Mouse (Mus musculus): ENCODE data around the gene Il34. TPM values are rescaled to one million over a fixed set of nuclear protein-coding genes. Genes with fewer than 3 reads are reported as not detected.

Gene Il34
- total RNA-seq (2021), result 1 to 10 TPM; 7.2 TPM

GRCm38 (mm10) chr8:110805669-110806068, at the start of gene Il34:
Gene Il34, minus strand, starts transcription at chr8:110805924.
- no peak for DNase-seq (ENCODE audit: low spot score)
- intact Hi-C loops (cut with DNase I), result no loop called here

- DNase-seq (ENCODE audit: low spot score), result no peak
- intact Hi-C loops (cut with DNase I), result loop anchor here (10.0 kb wide), 1 partner anchor 206 kb away; no protein-coding TSS in a partner anchor
Measured at GRCm38 (mm10) chr8:110851186-110851585, 45.5 kb upstream of the Il34 start.

- no peak for DNase-seq (ENCODE audit: low spot score)
- intact Hi-C loops (cut with DNase I), result no loop called here
Measured at GRCm38 (mm10) chr8:110847645-110848495, 42.1 kb upstream of the Il34 start.

- DNase-seq (ENCODE audit: low spot score), result no peak
- intact Hi-C loops (cut with DNase I), result no loop called here
Measured at GRCm38 (mm10) chr8:110847171-110847549, 41.4 kb upstream of the Il34 start.

- peak; percentile 67 for DNase-seq (ENCODE audit: low spot score)
- intact Hi-C loops (cut with DNase I), result no loop called here
Measured at GRCm38 (mm10) chr8:110846405-110847170, 40.9 kb upstream of the Il34 start, which contains the start of the genes Cog4 and Sf3b3. Gene Cog4, plus strand, starts transcription at chr8:110846600. Gene Sf3b3, minus strand, starts transcription at chr8:110846787.

GRCm38 (mm10) chr8:110845821-110846404, 40.2 kb upstream of the Il34 start:
- intact Hi-C loops (cut with DNase I), result no loop called here
- DNase-seq (ENCODE audit: low spot score), result no peak

- intact Hi-C loops (cut with DNase I), result loop anchor here (5.0 kb wide), 1 partner anchor 93 kb away; no protein-coding TSS in a partner anchor
- DNase-seq (ENCODE audit: low spot score), result no peak
Measured at GRCm38 (mm10) chr8:110844941-110845340, 39.2 kb upstream of the Il34 start.

- intact Hi-C loops (cut with DNase I), result loop anchor here (5.0 kb wide), 1 partner anchor 91 kb away; no protein-coding TSS in a partner anchor
- DNase-seq (ENCODE audit: low spot score), result no peak
Measured at GRCm38 (mm10) chr8:110843207-110843606, 37.5 kb upstream of the Il34 start.

- no peak for DNase-seq (ENCODE audit: low spot score)
- intact Hi-C loops (cut with DNase I), result loop anchor here (5.0 kb wide), 1 partner anchor 90 kb away; no protein-coding TSS in a partner anchor
Measured at GRCm38 (mm10) chr8:110842012-110842574, 36.4 kb upstream of the Il34 start.

GRCm38 (mm10) chr8:110831956-110832355, 26.2 kb upstream of the Il34 start:
- DNase-seq (ENCODE audit: low spot score), result no peak
- intact Hi-C loops (cut with DNase I), result no loop called here

GRCm38 (mm10) chr8:110828511-110828910, 22.8 kb upstream of the Il34 start:
- intact Hi-C loops (cut with DNase I), result no loop called here

GRCm38 (mm10) chr8:110824861-110825260, 19.1 kb upstream of the Il34 start:
- no peak for DNase-seq (ENCODE audit: low spot score)
- intact Hi-C loops (cut with DNase I), result no loop called here

More at GRCm38 (mm10) chr8:110828511-110828910, 22.8 kb upstream of the Il34 start:
- no peak for DNase-seq (ENCODE audit: low spot score)

GRCm38 (mm10) chr8:110821960-110822359, 16.2 kb upstream of the Il34 start:
- DNase-seq (ENCODE audit: low spot score), result no peak
- intact Hi-C loops (cut with DNase I), result no loop called here

- no peak for DNase-seq (ENCODE audit: low spot score)
- intact Hi-C loops (cut with DNase I), result no loop called here
Measured at GRCm38 (mm10) chr8:110820257-110820656, 14.5 kb upstream of the Il34 start.

GRCm38 (mm10) chr8:110818593-110818992, 12.9 kb upstream of the Il34 start:
- no peak for DNase-seq (ENCODE audit: low spot score)
- intact Hi-C loops (cut with DNase I), result loop anchor here (10.0 kb wide), 1 partner anchor 174 kb away; no protein-coding TSS in a partner anchor

- intact Hi-C loops (cut with DNase I), result loop anchor here (10.0 kb wide), 1 partner anchor 172 kb away; no protein-coding TSS in a partner anchor
- no peak for DNase-seq (ENCODE audit: low spot score)
Measured at GRCm38 (mm10) chr8:110816990-110817389, 11.3 kb upstream of the Il34 start.

GRCm38 (mm10) chr8:110815308-110815707, 9.6 kb upstream of the Il34 start:
- intact Hi-C loops (cut with DNase I), result loop anchor here (10.0 kb wide), 1 partner anchor 171 kb away; no protein-coding TSS in a partner anchor
- no peak for DNase-seq (ENCODE audit: low spot score)

GRCm38 (mm10) chr8:110813081-110813812, 7.5 kb upstream of the Il34 start:
- DNase-seq (ENCODE audit: low spot score), result no peak
- intact Hi-C loops (cut with DNase I), result loop anchor here (10.0 kb wide), 1 partner anchor 168 kb away; no protein-coding TSS in a partner anchor
